Mouse (Mus musculus): ENCODE data around the gene B230104I21Rik. TPM values are rescaled to one million over a fixed set of nuclear protein-coding genes. Genes with fewer than 3 reads are reported as not detected.
A peak's percentile ranks its signal among the peaks of the same experiment; 100 is the strongest.

B230104I21Rik gene
- polyA plus RNA-seq, 1 experiment from 2014 or later = not detected

GRCm38 (mm10) chr4:154359762-154360300 is 23.9 kb downstream of the B230104I21Rik start:
- Histone ChIP-seq H3K27me3 (ENCODE audit: control insufficient read depth, insufficient read depth, low read depth, low read length) (no peaks in the 10 kb centered on the region), H3K4me2 (ENCODE audit: low read depth, low read length) (no peak overlapping the region), H3K36me3 (ENCODE audit: control insufficient read depth, insufficient read depth) (no peaks in the 10 kb centered on the region), H3K9me3 (replicated peaks; ENCODE audit: control insufficient read depth, low read length) (no peaks in the 10 kb centered on the region), H3K9ac (ENCODE audit: low read depth, low read length) (no peak overlapping the region), H3K4me3 (ENCODE audit: low read depth, low read length) (no peak overlapping the region), H3K27ac (ENCODE audit: low read length) (no peak overlapping the region), H3K4me1 (ENCODE audit: control insufficient read depth, low read depth, low read length) (no peaks in the 10 kb centered on the region)
- WGBS (ENCODE audit: insufficient replicate concordance) = 61% methylated on average over 9 of the region's 9 CpGs
- ATAC-seq (ENCODE audit: low read depth) = no peak

GRCm38 (mm10) chr4:154360441-154360840 is 24.5 kb downstream of the B230104I21Rik start:
- no peak overlapping the region for H3K4me3 ChIP-seq (ENCODE audit: low read depth, low read length)
- ATAC-seq (ENCODE audit: low read depth) = no peak
- H3K4me2 ChIP-seq (ENCODE audit: low read depth, low read length) = no peak overlapping the region
- no peaks in the 10 kb centered on the region for H3K27me3 ChIP-seq (ENCODE audit: control insufficient read depth, insufficient read depth, low read depth, low read length)
- no peaks in the 10 kb centered on the region for H3K4me1 ChIP-seq (ENCODE audit: control insufficient read depth, low read depth, low read length)
- H3K9me3 ChIP-seq (replicated peaks; ENCODE audit: control insufficient read depth, low read length) = no peaks in the 10 kb centered on the region
- H3K27ac ChIP-seq (ENCODE audit: low read length) = no peak overlapping the region
- H3K36me3 ChIP-seq (ENCODE audit: control insufficient read depth, insufficient read depth) = no peaks in the 10 kb centered on the region
- no peak overlapping the region for H3K9ac ChIP-seq (ENCODE audit: low read depth, low read length)
- WGBS (ENCODE audit: insufficient replicate concordance) = 60% methylated on average over 6 of the region's 7 CpGs

- no peaks in the 10 kb centered on the region for H3K9me3 ChIP-seq (replicated peaks; ENCODE audit: control insufficient read depth, low read length)
- H3K4me3 ChIP-seq (ENCODE audit: low read depth, low read length) = no peak overlapping the region
- 74% methylated on average over 3 of the region's 3 CpGs for WGBS (ENCODE audit: insufficient replicate concordance)
- no peaks in the 10 kb centered on the region for H3K4me1 ChIP-seq (ENCODE audit: control insufficient read depth, low read depth, low read length)
- no peaks in the 10 kb centered on the region for H3K27me3 ChIP-seq (ENCODE audit: control insufficient read depth, insufficient read depth, low read depth, low read length)
- no peaks in the 10 kb centered on the region for H3K36me3 ChIP-seq (ENCODE audit: control insufficient read depth, insufficient read depth)
- ATAC-seq (ENCODE audit: low read depth) = no peak
- no peak overlapping the region for H3K9ac ChIP-seq (ENCODE audit: low read depth, low read length)
- H3K27ac ChIP-seq (ENCODE audit: low read length) = no peak overlapping the region
- H3K4me2 ChIP-seq (ENCODE audit: low read depth, low read length) = no peak overlapping the region
Measured at GRCm38 (mm10) chr4:154360850-154361249, 24.9 kb downstream of the B230104I21Rik start.

- Histone ChIP-seq H3K9ac (ENCODE audit: low read depth, low read length) (no peak overlapping the region), H3K4me2 (ENCODE audit: low read depth, low read length) (no peak overlapping the region), H3K9me3 (replicated peaks; ENCODE audit: control insufficient read depth, low read length) (no peaks in the 10 kb centered on the region), H3K4me1 (ENCODE audit: control insufficient read depth, low read depth, low read length) (no peaks in the 10 kb centered on the region), H3K27me3 (ENCODE audit: control insufficient read depth, insufficient read depth, low read depth, low read length) (no peaks in the 10 kb centered on the region), H3K4me3 (ENCODE audit: low read depth, low read length) (no peak overlapping the region), H3K27ac (ENCODE audit: low read length) (no peak overlapping the region), H3K36me3 (ENCODE audit: control insufficient read depth, insufficient read depth) (no peaks in the 10 kb centered on the region)
- ATAC-seq (ENCODE audit: low read depth) = no peak
- WGBS (ENCODE audit: insufficient replicate concordance) = 80% methylated on average over 2 of the region's 2 CpGs
Measured at GRCm38 (mm10) chr4:154364752-154365151, 28.8 kb downstream of the B230104I21Rik start.

GRCm38 (mm10) chr4:154366836-154367235 is 30.9 kb downstream of the B230104I21Rik start:
- no peaks in the 10 kb centered on the region for H3K4me1 ChIP-seq (ENCODE audit: control insufficient read depth, low read depth, low read length)
- H3K9ac ChIP-seq (ENCODE audit: low read depth, low read length) = no peak overlapping the region
- H3K36me3 ChIP-seq (ENCODE audit: control insufficient read depth, insufficient read depth) = no peaks in the 10 kb centered on the region
- H3K4me2 ChIP-seq (ENCODE audit: low read depth, low read length) = no peak overlapping the region
- H3K27me3 ChIP-seq (ENCODE audit: control insufficient read depth, insufficient read depth, low read depth, low read length) = no peaks in the 10 kb centered on the region
- WGBS (ENCODE audit: insufficient replicate concordance) = 58% methylated on average over 6 of the region's 6 CpGs
- H3K9me3 ChIP-seq (replicated peaks; ENCODE audit: control insufficient read depth, low read length) = no peaks in the 10 kb centered on the region
- no peak for ATAC-seq (ENCODE audit: low read depth)
- no peak overlapping the region for H3K4me3 ChIP-seq (ENCODE audit: low read depth, low read length)
- H3K27ac ChIP-seq (ENCODE audit: low read length) = no peak overlapping the region

- Histone ChIP-seq H3K9ac (ENCODE audit: low read depth, low read length) (no peak overlapping the region), H3K4me1 (ENCODE audit: control insufficient read depth, low read depth, low read length) (no peaks in the 10 kb centered on the region), H3K4me2 (ENCODE audit: low read depth, low read length) (no peak overlapping the region), H3K27me3 (ENCODE audit: control insufficient read depth, insufficient read depth, low read depth, low read length) (no peaks in the 10 kb centered on the region), H3K27ac (ENCODE audit: low read length) (no peak overlapping the region), H3K4me3 (ENCODE audit: low read depth, low read length) (no peak overlapping the region), H3K36me3 (ENCODE audit: control insufficient read depth, insufficient read depth) (no peaks in the 10 kb centered on the region), H3K9me3 (replicated peaks; ENCODE audit: control insufficient read depth, low read length) (no peaks in the 10 kb centered on the region)
- ATAC-seq (ENCODE audit: low read depth) = no peak
- WGBS (ENCODE audit: insufficient replicate concordance) = 56% methylated on average over 5 of the region's 5 CpGs
Measured at GRCm38 (mm10) chr4:154369089-154369488, 33.2 kb downstream of the B230104I21Rik start.

- no peaks in the 10 kb centered on the region for H3K9me3 ChIP-seq (replicated peaks; ENCODE audit: control insufficient read depth, low read length)
- H3K27ac ChIP-seq (ENCODE audit: low read length) = no peak overlapping the region
- no peak overlapping the region for H3K4me3 ChIP-seq (ENCODE audit: low read depth, low read length)
- no peak overlapping the region for H3K4me2 ChIP-seq (ENCODE audit: low read depth, low read length)
- H3K4me1 ChIP-seq (ENCODE audit: control insufficient read depth, low read depth, low read length) = no peaks in the 10 kb centered on the region; the same call in 1 of the 2 replicates
- H3K9ac ChIP-seq (ENCODE audit: low read depth, low read length) = no peak overlapping the region
- no peak for ATAC-seq (ENCODE audit: low read depth)
- no peaks in the 10 kb centered on the region for H3K36me3 ChIP-seq (ENCODE audit: control insufficient read depth, insufficient read depth)
- no peaks in the 10 kb centered on the region for H3K27me3 ChIP-seq (ENCODE audit: control insufficient read depth, insufficient read depth, low read depth, low read length)
- WGBS (ENCODE audit: insufficient replicate concordance) = 77% methylated on average over 8 of the region's 8 CpGs
Measured at GRCm38 (mm10) chr4:154370841-154371240, 34.9 kb downstream of the B230104I21Rik start.

- no peaks in the 10 kb centered on the region for H3K27me3 ChIP-seq (ENCODE audit: control insufficient read depth, insufficient read depth, low read depth, low read length)
- H3K36me3 ChIP-seq (ENCODE audit: control insufficient read depth, insufficient read depth) = no peaks in the 10 kb centered on the region
- ATAC-seq (ENCODE audit: low read depth) = no peak
- no peaks in the 10 kb centered on the region; the same call in 1 of the 2 replicates for H3K4me1 ChIP-seq (ENCODE audit: control insufficient read depth, low read depth, low read length)
- no peak overlapping the region for H3K4me2 ChIP-seq (ENCODE audit: low read depth, low read length)
- H3K4me3 ChIP-seq (ENCODE audit: low read depth, low read length) = no peak overlapping the region
- no peak overlapping the region for H3K9ac ChIP-seq (ENCODE audit: low read depth, low read length)
- 65% methylated on average over 13 of the region's 13 CpGs for WGBS (ENCODE audit: insufficient replicate concordance)
- no peak overlapping the region for H3K27ac ChIP-seq (ENCODE audit: low read length)
- no peaks in the 10 kb centered on the region for H3K9me3 ChIP-seq (replicated peaks; ENCODE audit: control insufficient read depth, low read length)
Measured at GRCm38 (mm10) chr4:154371542-154372247, 35.8 kb downstream of the B230104I21Rik start.

GRCm38 (mm10) chr4:154375939-154376625 is 40.2 kb downstream of the B230104I21Rik start:
- no peak overlapping the region for H3K4me3 ChIP-seq (ENCODE audit: low read depth, low read length)
- H3K27me3 ChIP-seq (ENCODE audit: control insufficient read depth, insufficient read depth, low read depth, low read length) = no peaks in the 10 kb centered on the region
- no peaks in the 10 kb centered on the region for H3K36me3 ChIP-seq (ENCODE audit: control insufficient read depth, insufficient read depth)
- WGBS (ENCODE audit: insufficient replicate concordance) = 39% methylated on average over 10 of the region's 10 CpGs
- H3K4me1 ChIP-seq (ENCODE audit: control insufficient read depth, low read depth, low read length) = no peaks in the 10 kb centered on the region; the same call in 1 of the 2 replicates
- H3K9ac ChIP-seq (ENCODE audit: low read depth, low read length) = no peak overlapping the region
- no peak overlapping the region for H3K4me2 ChIP-seq (ENCODE audit: low read depth, low read length)
- H3K27ac ChIP-seq (ENCODE audit: low read length) = peak overlapping the region; percentile 60
- ATAC-seq (ENCODE audit: low read depth) = peak; percentile 73
- no peaks in the 10 kb centered on the region for H3K9me3 ChIP-seq (replicated peaks; ENCODE audit: control insufficient read depth, low read length)
